Mouse (Mus musculus): ENCODE data around the gene Spg11.

- TF ChIP-seq TAL1 (conservative IDR thresholded peaks at IDR 0.05; ENCODE audit: low read depth, low read length): no peak
- no peak for TF ChIP-seq CTCF (IDR thresholded peaks at IDR 0.05; ENCODE audit: low read depth, low read length)
Observed at GRCm38 (mm10) chr2:122161542-122161941, 43.4 kb upstream of the Spg11 start.
